Mouse (Mus musculus): Measurements from ENCODE around the gene Gm21083. TPM values are rescaled to one million over a fixed set of nuclear protein-coding genes. Genes with fewer than 3 reads are reported as not detected.
"Not testable (repeated sequence)": the region's sequence is repeated elsewhere in the genome, so short reads cannot be mapped to it uniquely, and the experiment has no call there.

Gene Gm21083
- polyA plus RNA-seq (2012), result not detected in 2 replicates

- not testable (repeated sequence) for H3K9me3 ChIP-seq (ENCODE audit: control insufficient read depth, low read length); H3K36me3 ChIP-seq (ENCODE audit: control insufficient read depth); H3K4me1 ChIP-seq (ENCODE audit: control insufficient read depth); H3K4me3 ChIP-seq (replicated peaks); H3K27me3 ChIP-seq (ENCODE audit: control insufficient read depth)
Measured at GRCm38 (mm10) chr5:15577033-15577432, at the start of gene Gm21083. Gm21083 (plus strand) TSS chr5:15577333.

GRCm38 (mm10) chr5:15529122-15529521 is 48.0 kb upstream of the Gm21083 start, which contains the start of gene Gm21190:
Gm21190 (minus strand) TSS chr5:15529222.
- not testable (repeated sequence) for H3K4me1 ChIP-seq (ENCODE audit: control insufficient read depth); H3K9me3 ChIP-seq (ENCODE audit: control insufficient read depth, low read length); H3K36me3 ChIP-seq (ENCODE audit: control insufficient read depth); H3K4me3 ChIP-seq (replicated peaks); H3K27me3 ChIP-seq (ENCODE audit: control insufficient read depth)

- H3K27me3 ChIP-seq (ENCODE audit: control insufficient read depth); H3K4me1 ChIP-seq (ENCODE audit: control insufficient read depth); H3K36me3 ChIP-seq (ENCODE audit: control insufficient read depth); H3K9me3 ChIP-seq (ENCODE audit: control insufficient read depth, low read length); H3K4me3 ChIP-seq (replicated peaks): not testable (repeated sequence)
Measured at GRCm38 (mm10) chr5:15548642-15549041, 28.5 kb upstream of the Gm21083 start.

GRCm38 (mm10) chr5:15549134-15549533 is 28.0 kb upstream of the Gm21083 start:
- H3K9me3 ChIP-seq (ENCODE audit: control insufficient read depth, low read length); H3K36me3 ChIP-seq (ENCODE audit: control insufficient read depth); H3K4me3 ChIP-seq (replicated peaks); H3K27me3 ChIP-seq (ENCODE audit: control insufficient read depth); H3K4me1 ChIP-seq (ENCODE audit: control insufficient read depth): not testable (repeated sequence)

GRCm38 (mm10) chr5:15549606-15550005 is 27.5 kb upstream of the Gm21083 start:
- H3K9me3 ChIP-seq (ENCODE audit: control insufficient read depth, low read length); H3K36me3 ChIP-seq (ENCODE audit: control insufficient read depth); H3K27me3 ChIP-seq (ENCODE audit: control insufficient read depth); H3K4me3 ChIP-seq (replicated peaks); H3K4me1 ChIP-seq (ENCODE audit: control insufficient read depth): not testable (repeated sequence)

GRCm38 (mm10) chr5:15558654-15559053 is 18.5 kb upstream of the Gm21083 start:
- not testable (repeated sequence) for H3K36me3 ChIP-seq (ENCODE audit: control insufficient read depth); H3K4me1 ChIP-seq (ENCODE audit: control insufficient read depth); H3K27me3 ChIP-seq (ENCODE audit: control insufficient read depth); H3K4me3 ChIP-seq (replicated peaks)
- H3K9me3 ChIP-seq (ENCODE audit: control insufficient read depth, low read length), result peaks cover 12% of the 10 kb centered on the region

- TF ChIP-seq TAL1 (IDR thresholded peaks at IDR 0.05; ENCODE audit: low read length), result 0 out of 3 replicates have a peak, but pooled peaks have one; percentile 5
- H3K36me3 ChIP-seq (ENCODE audit: control insufficient read depth), result not testable (repeated sequence)
- H3K9me3 ChIP-seq (ENCODE audit: control insufficient read depth, low read length), result peaks cover 12% of the 10 kb centered on the region
Measured at GRCm38 (mm10) chr5:15561425-15562264, 15.5 kb upstream of the Gm21083 start.

GRCm38 (mm10) chr5:15573735-15574134 is 3.4 kb upstream of the Gm21083 start:
- not testable (repeated sequence) for H3K9me3 ChIP-seq (ENCODE audit: control insufficient read depth, low read length); H3K27me3 ChIP-seq (ENCODE audit: control insufficient read depth); H3K4me3 ChIP-seq (replicated peaks); H3K36me3 ChIP-seq (ENCODE audit: control insufficient read depth); H3K4me1 ChIP-seq (ENCODE audit: control insufficient read depth)

More at GRCm38 (mm10) chr5:15561425-15562264, 15.5 kb upstream of the Gm21083 start:
- not testable (repeated sequence) for H3K27me3 ChIP-seq (ENCODE audit: control insufficient read depth); H3K4me3 ChIP-seq (replicated peaks); H3K4me1 ChIP-seq (ENCODE audit: control insufficient read depth)

GRCm38 (mm10) chr5:15586351-15586750 is 9.2 kb downstream of the Gm21083 start:
- H3K36me3 ChIP-seq (ENCODE audit: control insufficient read depth); H3K4me1 ChIP-seq (ENCODE audit: control insufficient read depth); H3K9me3 ChIP-seq (ENCODE audit: control insufficient read depth, low read length); H3K27me3 ChIP-seq (ENCODE audit: control insufficient read depth); H3K4me3 ChIP-seq (replicated peaks): not testable (repeated sequence)

GRCm38 (mm10) chr5:15588291-15588690 is 11.2 kb downstream of the Gm21083 start:
- not testable (repeated sequence) for H3K36me3 ChIP-seq (ENCODE audit: control insufficient read depth); H3K4me3 ChIP-seq (replicated peaks); H3K9me3 ChIP-seq (ENCODE audit: control insufficient read depth, low read length); H3K27me3 ChIP-seq (ENCODE audit: control insufficient read depth); H3K4me1 ChIP-seq (ENCODE audit: control insufficient read depth)

- H3K36me3 ChIP-seq (ENCODE audit: control insufficient read depth); H3K4me1 ChIP-seq (ENCODE audit: control insufficient read depth); H3K4me3 ChIP-seq (replicated peaks); H3K27me3 ChIP-seq (ENCODE audit: control insufficient read depth); H3K9me3 ChIP-seq (ENCODE audit: control insufficient read depth, low read length): not testable (repeated sequence)
Measured at GRCm38 (mm10) chr5:15590635-15591034, 13.5 kb downstream of the Gm21083 start.

- H3K4me1 ChIP-seq (ENCODE audit: control insufficient read depth); H3K27me3 ChIP-seq (ENCODE audit: control insufficient read depth); H3K4me3 ChIP-seq (replicated peaks); H3K36me3 ChIP-seq (ENCODE audit: control insufficient read depth); H3K9me3 ChIP-seq (ENCODE audit: control insufficient read depth, low read length): not testable (repeated sequence)
Measured at GRCm38 (mm10) chr5:15591577-15591976, 14.4 kb downstream of the Gm21083 start.

- H3K4me3 ChIP-seq (replicated peaks); H3K9me3 ChIP-seq (ENCODE audit: control insufficient read depth, low read length); H3K4me1 ChIP-seq (ENCODE audit: control insufficient read depth); H3K27me3 ChIP-seq (ENCODE audit: control insufficient read depth); H3K36me3 ChIP-seq (ENCODE audit: control insufficient read depth): not testable (repeated sequence)
Measured at GRCm38 (mm10) chr5:15598831-15599230, 21.7 kb downstream of the Gm21083 start.

GRCm38 (mm10) chr5:15600342-15600741 is 23.2 kb downstream of the Gm21083 start:
- not testable (repeated sequence) for H3K9me3 ChIP-seq (ENCODE audit: control insufficient read depth, low read length); H3K4me1 ChIP-seq (ENCODE audit: control insufficient read depth); H3K4me3 ChIP-seq (replicated peaks); H3K27me3 ChIP-seq (ENCODE audit: control insufficient read depth); H3K36me3 ChIP-seq (ENCODE audit: control insufficient read depth)

GRCm38 (mm10) chr5:15601481-15601880 is 24.3 kb downstream of the Gm21083 start:
- not testable (repeated sequence) for H3K9me3 ChIP-seq (ENCODE audit: control insufficient read depth, low read length); H3K36me3 ChIP-seq (ENCODE audit: control insufficient read depth); H3K27me3 ChIP-seq (ENCODE audit: control insufficient read depth); H3K4me1 ChIP-seq (ENCODE audit: control insufficient read depth); H3K4me3 ChIP-seq (replicated peaks)

Data from erythroblast, embryonic 14.5 days (primary cell).